Mouse (Mus musculus) neural tube, embryonic 15.5 days (tissue): Measurements from ENCODE around the gene Crabp1. TPM values are rescaled to one million over a fixed set of nuclear protein-coding genes. Genes with fewer than 3 reads are reported as not detected.

Experiments used
- ATAC-seq: fragments of 200-750 bp; cut with Nextera tagmentation; 2 replicates; pipeline ENCODE4 v1.8.0; 2017; ENCODE audit warnings: mild to moderate bottlenecking, moderate TSS enrichment, moderate library complexity; ENCODE audit not compliant: low FRiP score
- H3K27ac ChIP-seq: fragments of 300-500 bp; sonication (generic); replicated peaks from 2 replicates; pipeline ENCODE4 v1.5.1; 2015; ENCODE audit warnings: mild to moderate bottlenecking, inconsistent platforms
- H3K27me3 ChIP-seq: fragments of 300-500 bp; sonication (generic); replicated peaks from 2 replicates; pipeline ENCODE4 v1.6.1; 2015; ENCODE audit warnings: inconsistent platforms
- H3K36me3 ChIP-seq: fragments of 300-500 bp; sonication (generic); 2 replicates; pipeline ENCODE4 v1.6.1; 2015; ENCODE audit warnings: inconsistent platforms
- H3K4me1 ChIP-seq: fragments of 300-500 bp; sonication (generic); 2 replicates; pipeline ENCODE4 v1.6.1; 2015; ENCODE audit warnings: inconsistent platforms
- H3K4me2 ChIP-seq: fragments of 300-500 bp; sonication (generic); 2 replicates; pipeline ENCODE4 v1.6.1; 2015; ENCODE audit warnings: inconsistent platforms, mild to moderate bottlenecking, moderate library complexity
- H3K4me3 ChIP-seq: fragments of 300-500 bp; sonication (generic); replicated peaks from 2 replicates; pipeline ENCODE4 v1.5.1; 2015; ENCODE audit warnings: mild to moderate bottlenecking, inconsistent platforms
- H3K9ac ChIP-seq: fragments of 300-500 bp; sonication (generic); replicated peaks from 2 replicates; pipeline ENCODE4 v1.6.1; 2015; ENCODE audit warnings: mild to moderate bottlenecking, inconsistent platforms
- H3K9me3 ChIP-seq: fragments of 300-500 bp; sonication (generic); replicated peaks from 2 replicates; pipeline ENCODE4 v1.6.1; 2016; ENCODE audit warnings: inconsistent platforms
- WGBS: fragments of 180-500 bp; shearing (Covaris S2); methylation state at CpG from one replicate; pipeline ENCODE4 v1.1.7; 2015; ENCODE audit warnings: mixed read lengths; 5-methylcytosine and 5-hydroxymethylcytosine counted together
- polyA plus RNA-seq: library from polyadenylated mRNA; unstranded; fragments of >200 nt; fragmentation: Nextera tagmentation; extraction: Ambion mirVana; gene quantifications from 2 replicates; pipeline ENCODE4 v1.2.1, GENCODE M21; 2015

The Crabp1 gene
- polyA plus RNA-seq, 1 experiment from 2014 or later, result 485 TPM

GRCm38 (mm10) chr9:54816508-54817201 lies 52.1 kb downstream of the Crabp1 start:
- Histone ChIP-seq H3K4me3 (no peak overlapping the region), H3K4me2 (no peak overlapping the region), H3K4me1 (0 out of 2 replicates have a peak, but pooled peaks cover 3% of the 10 kb centered on the region), H3K9me3 (no peaks in the 10 kb centered on the region), H3K36me3 (no peaks in the 10 kb centered on the region), H3K9ac (no peak overlapping the region), H3K27ac (no peak overlapping the region), H3K27me3 (0 out of 2 replicates have a peak, but pooled peaks cover 3% of the 10 kb centered on the region)
- 72% methylated on average over 10 of the region's 10 CpGs for WGBS
- no peak for ATAC-seq

- Histone ChIP-seq H3K36me3 (no peaks in the 10 kb centered on the region), H3K9me3 (no peaks in the 10 kb centered on the region), H3K4me3 (no peak overlapping the region), H3K4me2 (no peak overlapping the region), H3K9ac (no peak overlapping the region), H3K27me3 (0 out of 2 replicates have a peak, but pooled peaks cover 3% of the 10 kb centered on the region), H3K4me1 (0 out of 2 replicates have a peak, but pooled peaks cover under 1% of the 10 kb centered on the region), H3K27ac (no peak overlapping the region)
- 57% methylated on average over 5 of the region's 5 CpGs for WGBS
- ATAC-seq, result peak; percentile 72; the same call in 1 of the 2 replicates
Observed at GRCm38 (mm10) chr9:54821442-54822100, 57.0 kb downstream of the Crabp1 start.

Other genes with a start within 250 kb of the Crabp1 start
- 0.13 TPM in 1 of 2 replicates, not detected in the other for gene Sh2d7, start 225.8 kb upstream of the Crabp1 start, polyA plus RNA-seq
- gene Cib2, start 204.5 kb upstream of the Crabp1 start, polyA plus RNA-seq, result 63.6 and 76.2 TPM in 2 replicates
- 167 and 173 TPM in 2 replicates for gene Idh3a, start 178.4 kb upstream of the Crabp1 start, polyA plus RNA-seq
- 39.1 and 40.9 TPM in 2 replicates for gene Acsbg1, start 102.9 kb upstream of the Crabp1 start, polyA plus RNA-seq
- gene Dnaja4, start 65.9 kb upstream of the Crabp1 start, polyA plus RNA-seq, result 7.5 and 8.0 TPM in 2 replicates
- gene Wdr61, start 30.2 kb upstream of the Crabp1 start, polyA plus RNA-seq, result 79.1 and 91.7 TPM in 2 replicates
- 30.4 and 31.8 TPM in 2 replicates for gene Ireb2, start 99.0 kb downstream of the Crabp1 start, polyA plus RNA-seq
- gene Hykk, start 152.5 kb downstream of the Crabp1 start, polyA plus RNA-seq, result 2.0 and 2.1 TPM in 2 replicates
- 268 and 283 TPM in 2 replicates for gene Psma4, start 186.0 kb downstream of the Crabp1 start, polyA plus RNA-seq
- 0.57 and 0.97 TPM in 2 replicates for gene AY074887, start 186.2 kb downstream of the Crabp1 start, polyA plus RNA-seq
- gene Chrna5, start 216.1 kb downstream of the Crabp1 start, polyA plus RNA-seq, result 3.7 and 3.9 TPM in 2 replicates